Mouse (Mus musculus) hindbrain, embryonic 13.5 days (tissue): ENCODE measurements around the gene Itpr2. TPM values are rescaled to one million over a fixed set of nuclear protein-coding genes. Genes with fewer than 3 reads are reported as not detected.

Experiments used
- ATAC-seq: fragments of 200-750 bp; cut with Nextera tagmentation; 2 replicates; pipeline ENCODE4 v1.8.0; 2017; ENCODE audit warnings: moderate TSS enrichment; ENCODE audit not compliant: low FRiP score
- H3K27ac ChIP-seq: fragments of 300-500 bp; sonication (generic); 2 replicates; pipeline ENCODE4 v1.5.1; 2015; ENCODE audit warnings: inconsistent platforms, mild to moderate bottlenecking, moderate library complexity
- H3K27me3 ChIP-seq: fragments of 300-500 bp; sonication (generic); 2 replicates; pipeline ENCODE4 v1.6.1; 2015; ENCODE audit warnings: mild to moderate bottlenecking, inconsistent platforms
- H3K36me3 ChIP-seq: fragments of 300-500 bp; sonication (generic); 2 replicates; pipeline ENCODE4 v1.6.1; 2015; ENCODE audit warnings: mild to moderate bottlenecking, inconsistent platforms
- H3K4me1 ChIP-seq: fragments of 300-500 bp; sonication (generic); replicated peaks from 2 replicates; pipeline ENCODE4 v1.6.1; 2015; ENCODE audit warnings: inconsistent platforms
- H3K4me2 ChIP-seq: fragments of 300-500 bp; sonication (generic); 2 replicates; pipeline ENCODE4 v1.6.1; 2015; ENCODE audit warnings: inconsistent platforms, mild to moderate bottlenecking, moderate library complexity
- H3K4me3 ChIP-seq: fragments of 300-500 bp; sonication (generic); 2 replicates; pipeline ENCODE4 v1.5.1; 2015; ENCODE audit warnings: mild to moderate bottlenecking, inconsistent platforms
- H3K9ac ChIP-seq: fragments of 300-500 bp; sonication (generic); 2 replicates; pipeline ENCODE4 v1.6.1; 2015; ENCODE audit warnings: mild to moderate bottlenecking, inconsistent platforms
- H3K9me3 ChIP-seq: fragments of 300-500 bp; sonication (generic); 2 replicates; pipeline ENCODE4 v1.6.1; 2016; ENCODE audit warnings: inconsistent platforms
- WGBS: fragments of 180-500 bp; shearing (Covaris S2); methylation state at CpG from one replicate; pipeline ENCODE4 v1.1.7; 2015; 5-methylcytosine and 5-hydroxymethylcytosine counted together
- polyA plus RNA-seq: library from polyadenylated mRNA; unstranded; fragments of >200 nt; fragmentation: Nextera tagmentation; extraction: Ambion mirVana; gene quantifications from 2 replicates; pipeline ENCODE4 v1.2.1, GENCODE M21; 2015

Itpr2 gene
- polyA plus RNA-seq, 1 experiment from 2014 or later, result 5.5 TPM

DNA sequence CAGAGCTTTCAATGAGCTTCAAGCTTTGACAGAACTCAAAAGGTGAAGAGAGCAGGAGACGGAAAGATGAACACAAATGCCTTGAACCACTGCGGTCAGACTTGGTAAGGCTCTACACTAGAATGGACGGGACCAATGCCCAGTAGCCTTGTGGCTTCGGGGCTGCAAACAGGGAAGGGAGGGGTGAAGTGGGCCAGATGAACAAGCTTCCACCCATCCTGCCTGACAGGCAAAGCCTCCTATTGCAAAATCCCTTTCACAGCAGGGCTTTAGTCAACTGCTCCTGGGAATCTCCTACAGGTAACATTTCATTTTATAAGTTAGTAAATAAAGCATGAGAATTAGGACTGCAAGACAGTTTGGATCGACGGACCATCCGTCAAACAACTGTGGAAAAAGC, 70.2 kb downstream of the Itpr2 start:
- whole genome bisulfite sequencing, result 90% methylated on average over 7 of the region's 7 CpGs
- Histone ChIP-seq H3K27ac (no peak overlapping the region), H3K9ac (no peak overlapping the region), H3K4me1 (no peaks in the 10 kb centered on the region), H3K9me3 (no peaks in the 10 kb centered on the region), H3K4me3 (no peak overlapping the region), H3K36me3 (no peaks in the 10 kb centered on the region), H3K27me3 (no peaks in the 10 kb centered on the region), H3K4me2 (no peak overlapping the region)
- ATAC-seq, result no peak

DNA sequence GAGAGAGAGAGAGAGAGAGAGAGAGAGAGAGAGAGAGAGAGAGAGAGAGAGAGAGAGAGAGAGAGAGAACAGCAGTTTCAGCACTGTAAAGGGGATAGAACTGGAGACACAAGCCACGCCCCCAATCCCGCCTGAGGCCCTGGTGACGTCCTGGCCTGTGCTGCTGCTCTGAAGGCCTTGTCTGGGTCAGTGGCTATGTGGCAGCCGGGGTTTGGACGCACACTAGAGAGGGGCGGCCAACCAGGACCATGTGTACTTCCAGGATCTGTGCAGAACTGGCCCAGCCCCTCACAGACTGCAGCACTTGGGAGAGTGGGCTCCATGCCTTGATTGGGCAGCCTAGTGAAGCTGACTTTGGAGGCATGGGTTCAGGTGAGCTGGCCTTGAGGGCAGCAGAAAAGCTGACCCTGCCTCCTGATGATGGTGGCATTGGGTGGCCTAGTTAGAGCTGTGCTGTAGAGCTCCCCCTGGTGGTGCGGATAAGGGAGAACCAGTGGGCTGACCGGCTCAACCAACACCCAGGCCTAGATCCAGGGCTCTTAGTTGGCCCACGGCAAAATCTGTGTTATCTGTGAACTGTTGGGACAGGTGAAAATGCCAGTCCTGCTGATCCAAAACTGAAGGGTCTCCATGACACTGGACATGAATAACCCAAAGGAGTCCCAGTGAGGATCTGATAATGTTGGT, 72.2 kb downstream of the Itpr2 start:
- H3K4me1 ChIP-seq, result no peaks in the 10 kb centered on the region
- H3K4me3 ChIP-seq, result no peak overlapping the region
- H3K9me3 ChIP-seq, result no peaks in the 10 kb centered on the region
- H3K27me3 ChIP-seq, result no peaks in the 10 kb centered on the region
- no peak overlapping the region for H3K4me2 ChIP-seq
- no peak overlapping the region for H3K9ac ChIP-seq
- ATAC-seq, result no peak
- H3K36me3 ChIP-seq, result no peaks in the 10 kb centered on the region
- WGBS, result 62% methylated on average over 9 of the region's 9 CpGs
- no peak overlapping the region for H3K27ac ChIP-seq

DNA sequence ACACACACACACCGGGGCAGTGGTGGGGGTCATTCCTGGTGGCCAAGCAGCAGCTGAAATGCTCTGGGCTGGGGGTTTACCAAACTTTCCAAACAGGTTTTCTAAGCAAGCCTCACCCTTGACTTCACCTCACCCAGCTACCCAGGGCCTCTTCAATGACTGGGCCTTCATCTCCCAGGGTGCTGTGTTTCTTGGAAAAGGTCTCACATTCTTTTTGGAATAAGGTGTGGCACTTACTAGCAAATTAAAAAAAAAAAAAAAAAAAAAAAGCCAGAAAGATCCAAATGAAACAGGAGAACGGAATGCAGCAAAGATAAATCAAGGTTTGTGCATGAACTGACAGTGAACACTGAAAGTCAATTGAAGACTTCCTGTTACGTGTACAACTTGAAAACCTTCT, 77.2 kb downstream of the Itpr2 start:
- Histone ChIP-seq H3K9ac (no peak overlapping the region), H3K27me3 (no peaks in the 10 kb centered on the region), H3K4me3 (no peak overlapping the region), H3K4me2 (no peak overlapping the region), H3K9me3 (no peaks in the 10 kb centered on the region), H3K27ac (no peak overlapping the region), H3K4me1 (0 out of 2 replicates have a peak, but pooled peaks cover 4% of the 10 kb centered on the region), H3K36me3 (no peaks in the 10 kb centered on the region)
- 89% methylated on average over 3 of the region's 3 CpGs for WGBS
- ATAC-seq, result no peak

DNA sequence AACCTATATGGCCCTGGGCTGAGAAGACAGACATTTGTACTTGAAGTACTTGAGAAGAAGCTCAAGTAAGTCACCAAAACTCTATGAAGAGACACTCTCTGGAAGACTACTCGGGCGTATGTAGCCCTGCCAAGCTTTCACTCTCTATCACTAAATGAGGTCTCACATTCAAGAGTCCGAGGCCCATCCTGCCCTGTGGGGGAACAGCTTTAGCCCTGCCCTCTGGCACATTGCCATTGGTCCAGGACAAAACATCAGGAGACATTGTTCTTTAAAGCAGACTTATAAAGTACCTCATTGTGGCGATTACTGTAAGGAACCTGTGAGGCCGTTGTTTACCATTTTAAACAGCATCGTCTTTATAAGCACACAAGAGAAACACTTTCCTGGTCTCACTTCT, 77.7 kb downstream of the Itpr2 start:
- WGBS, result 85% methylated on average over 6 of the region's 6 CpGs
- Histone ChIP-seq H3K4me1 (0 out of 2 replicates have a peak, but pooled peaks cover 4% of the 10 kb centered on the region), H3K27me3 (no peaks in the 10 kb centered on the region), H3K9ac (no peak overlapping the region), H3K4me2 (no peak overlapping the region), H3K4me3 (no peak overlapping the region), H3K36me3 (no peaks in the 10 kb centered on the region), H3K9me3 (no peaks in the 10 kb centered on the region), H3K27ac (no peak overlapping the region)
- ATAC-seq, result no peak

DNA sequence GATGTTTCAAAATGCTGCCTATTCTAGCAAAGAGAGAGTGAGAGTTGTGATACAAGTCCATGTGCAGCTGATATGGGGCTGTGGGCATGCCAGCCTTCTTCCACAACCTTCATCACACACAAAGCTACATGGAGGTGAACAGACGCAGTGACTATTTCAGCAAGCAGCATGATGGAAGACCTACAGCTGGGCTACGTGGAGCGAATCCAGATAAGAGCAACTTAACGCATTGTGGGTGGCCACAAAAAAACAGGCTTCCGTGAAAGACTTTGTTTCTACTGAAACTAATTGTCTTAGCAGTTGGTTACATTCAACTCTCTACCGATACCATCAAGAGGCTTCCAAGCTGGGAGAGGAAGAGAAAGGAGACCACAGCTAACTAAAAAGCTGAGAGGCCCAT, 81.3 kb downstream of the Itpr2 start:
- Histone ChIP-seq H3K27ac (no peak overlapping the region), H3K4me1 (0 out of 2 replicates have a peak, but pooled peaks cover 4% of the 10 kb centered on the region), H3K4me2 (no peak overlapping the region), H3K9ac (no peak overlapping the region), H3K9me3 (no peaks in the 10 kb centered on the region), H3K36me3 (no peaks in the 10 kb centered on the region), H3K27me3 (no peaks in the 10 kb centered on the region), H3K4me3 (no peak overlapping the region)
- WGBS, result 49% methylated on average over 6 of the region's 6 CpGs
- ATAC-seq, result no peak

DNA sequence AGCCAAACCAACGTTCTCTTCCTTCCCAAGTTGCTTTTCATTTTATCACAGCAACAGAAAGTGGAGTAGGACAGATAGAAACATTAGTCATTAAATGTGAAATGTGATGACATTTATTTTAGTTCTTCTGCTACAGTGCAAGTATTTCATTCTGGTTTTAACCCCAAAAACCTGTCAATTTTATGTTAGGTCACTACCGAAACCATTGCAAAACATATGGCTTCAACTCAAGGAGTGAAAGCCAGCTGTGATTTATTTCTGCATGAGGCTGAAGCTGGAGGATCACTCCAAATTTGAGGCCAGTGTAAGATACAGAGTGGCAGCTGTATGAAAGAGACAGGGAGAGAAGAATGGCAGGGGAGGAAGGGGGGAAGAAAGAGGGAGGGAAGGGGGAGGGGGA, 85.6 kb downstream of the Itpr2 start:
- no peak overlapping the region for H3K27ac ChIP-seq
- H3K4me3 ChIP-seq, result no peak overlapping the region
- ATAC-seq, result no peak
- 88% methylated on average over 2 of the region's 2 CpGs for WGBS
- no peaks in the 10 kb centered on the region for H3K36me3 ChIP-seq
- H3K4me2 ChIP-seq, result no peak overlapping the region
- no peaks in the 10 kb centered on the region for H3K9me3 ChIP-seq
- no peak overlapping the region for H3K9ac ChIP-seq
- H3K4me1 ChIP-seq, result peaks cover 4% of the 10 kb centered on the region; the same call in 1 of the 2 replicates
- H3K27me3 ChIP-seq, result no peaks in the 10 kb centered on the region

DNA sequence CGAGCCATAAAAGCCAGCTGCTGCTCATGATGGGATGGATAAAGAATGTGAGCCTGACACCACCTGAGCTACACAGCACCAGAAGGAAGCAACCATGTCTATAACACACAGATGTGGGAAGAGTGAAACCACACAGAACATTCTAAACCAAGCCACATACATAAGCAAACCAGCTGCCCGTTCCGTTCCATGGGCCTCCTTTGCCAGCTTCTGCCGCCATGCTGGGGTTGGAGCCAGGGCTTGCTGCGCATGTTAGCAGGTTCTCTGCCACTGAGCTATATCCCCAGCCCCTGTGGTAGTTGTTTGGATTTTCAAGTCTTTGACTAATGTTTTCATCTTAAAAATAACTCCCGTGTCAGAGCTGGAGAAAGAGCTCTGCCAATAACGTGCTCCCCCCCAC, 87.9 kb downstream of the Itpr2 start:
- Histone ChIP-seq H3K4me1 (peaks cover 3% of the 10 kb centered on the region; the same call in 1 of the 2 replicates), H3K36me3 (no peaks in the 10 kb centered on the region), H3K9ac (no peak overlapping the region), H3K27ac (no peak overlapping the region), H3K27me3 (no peaks in the 10 kb centered on the region), H3K9me3 (no peaks in the 10 kb centered on the region), H3K4me2 (no peak overlapping the region), H3K4me3 (no peak overlapping the region)
- no peak for ATAC-seq
- 86% methylated on average over 7 of the region's 7 CpGs for WGBS

DNA sequence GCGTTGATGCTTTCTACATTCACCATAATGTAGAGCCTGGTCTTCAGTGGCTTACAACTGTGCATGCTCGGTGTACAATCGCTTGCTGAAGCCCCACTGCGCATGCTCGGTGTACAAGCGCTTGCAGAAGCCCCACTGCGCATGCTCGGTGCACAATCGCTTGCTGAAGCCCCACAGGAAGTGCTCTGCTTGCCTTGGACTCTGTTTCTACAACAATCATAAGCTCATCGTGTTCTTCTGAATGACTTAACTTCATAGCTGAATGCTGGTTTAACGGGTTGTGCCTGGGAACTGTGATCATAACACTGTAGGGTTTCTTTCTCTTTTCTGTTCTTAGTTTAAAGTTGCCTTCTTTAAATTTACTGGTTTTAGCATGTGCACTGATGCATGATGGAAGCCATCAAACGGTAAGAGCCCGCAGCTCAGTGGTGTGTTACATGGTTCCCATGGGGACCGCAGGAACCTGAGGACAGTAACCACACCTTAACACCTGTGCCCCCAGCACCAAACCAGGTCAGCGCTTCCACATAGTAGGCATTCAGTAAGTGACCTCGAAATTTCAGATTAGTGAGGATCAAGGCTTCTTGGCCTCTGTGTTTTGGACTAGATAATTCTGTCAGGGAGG, 90.5 kb downstream of the Itpr2 start:
- Histone ChIP-seq H3K36me3 (no peaks in the 10 kb centered on the region), H3K4me1 (peaks cover 3% of the 10 kb centered on the region; the same call in 1 of the 2 replicates), H3K27me3 (no peaks in the 10 kb centered on the region), H3K9me3 (no peaks in the 10 kb centered on the region), H3K9ac (no peak overlapping the region), H3K27ac (no peak overlapping the region), H3K4me3 (no peak overlapping the region), H3K4me2 (no peak overlapping the region)
- ATAC-seq, result no peak
- WGBS, result 86% methylated on average over 16 of the region's 16 CpGs

DNA sequence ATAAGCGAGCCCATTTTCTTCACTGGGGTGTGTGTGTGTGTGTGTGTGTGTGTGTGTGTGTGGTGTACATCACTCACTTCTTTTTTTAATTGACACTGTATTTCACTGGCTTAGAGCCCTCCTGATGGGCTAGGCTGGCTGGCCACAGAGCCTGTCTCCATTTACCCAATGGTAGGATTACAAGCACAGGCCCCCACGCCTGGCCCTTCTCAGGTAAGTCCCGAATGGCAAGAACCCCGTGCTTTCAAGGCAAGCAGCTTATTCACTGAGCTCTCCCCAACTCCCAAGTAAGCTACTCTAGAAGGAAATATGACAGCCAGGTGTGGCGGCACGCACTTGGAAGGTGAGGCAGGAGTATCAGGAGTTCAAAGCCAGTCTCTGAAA, 91.6 kb downstream of the Itpr2 start:
- ATAC-seq, result peak; percentile 54
- Histone ChIP-seq H3K9ac (no peak overlapping the region), H3K36me3 (no peaks in the 10 kb centered on the region), H3K9me3 (no peaks in the 10 kb centered on the region), H3K4me2 (peak overlapping the region; percentile 25; the same call in 1 of the 2 replicates), H3K4me1 (peaks cover 3% of the 10 kb centered on the region; the same call in 1 of the 2 replicates), H3K4me3 (no peak overlapping the region), H3K27ac (no peak overlapping the region), H3K27me3 (no peaks in the 10 kb centered on the region)
- 76% methylated on average over 6 of the region's 6 CpGs for WGBS

DNA sequence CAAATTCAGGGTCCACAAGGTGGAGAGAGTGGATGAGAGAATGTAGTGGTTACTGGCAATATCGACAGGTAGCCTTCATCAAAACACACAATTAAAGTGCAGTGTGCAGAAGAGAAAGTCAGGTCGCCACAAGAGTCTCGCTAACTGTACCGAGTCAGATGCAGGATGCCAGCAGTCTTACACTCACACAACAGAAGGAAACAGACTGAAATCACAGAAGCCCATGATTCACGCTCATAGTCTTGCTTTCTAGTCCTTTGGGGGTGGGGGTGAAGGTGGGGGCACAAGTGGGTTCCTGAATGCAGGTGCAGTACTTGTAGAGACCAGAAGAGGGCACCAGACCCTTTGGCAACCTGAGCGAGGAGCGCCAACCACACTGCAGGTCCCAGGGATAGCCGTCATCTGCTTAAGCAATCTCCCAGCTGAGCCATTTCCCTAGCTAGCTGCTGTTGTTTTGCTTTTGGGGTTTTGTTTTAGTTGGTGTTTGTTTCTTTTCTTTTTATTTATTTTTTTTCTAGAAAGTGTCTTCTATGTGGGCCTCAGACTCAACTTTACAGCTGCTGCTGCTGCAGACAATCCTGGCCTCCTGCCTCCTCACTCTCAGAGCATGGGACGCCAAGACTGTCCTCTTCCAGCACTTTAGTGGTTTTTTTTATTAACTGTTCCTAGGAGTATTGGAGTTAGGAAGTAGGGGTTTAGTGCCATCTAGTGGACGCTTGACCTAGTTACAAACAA, 92.2 kb downstream of the Itpr2 start:
- Histone ChIP-seq H3K4me3 (no peak overlapping the region), H3K27ac (0 out of 2 replicates have a peak overlapping the region, but pooled peaks have one; percentile 3), H3K36me3 (no peaks in the 10 kb centered on the region), H3K4me1 (peaks cover 3% of the 10 kb centered on the region; the same call in 1 of the 2 replicates), H3K4me2 (peak overlapping the region; percentile 25), H3K27me3 (no peaks in the 10 kb centered on the region), H3K9me3 (no peaks in the 10 kb centered on the region), H3K9ac (no peak overlapping the region)
- 20% methylated on average over 10 of the region's 10 CpGs for WGBS
- peak; percentile 83 for ATAC-seq

DNA sequence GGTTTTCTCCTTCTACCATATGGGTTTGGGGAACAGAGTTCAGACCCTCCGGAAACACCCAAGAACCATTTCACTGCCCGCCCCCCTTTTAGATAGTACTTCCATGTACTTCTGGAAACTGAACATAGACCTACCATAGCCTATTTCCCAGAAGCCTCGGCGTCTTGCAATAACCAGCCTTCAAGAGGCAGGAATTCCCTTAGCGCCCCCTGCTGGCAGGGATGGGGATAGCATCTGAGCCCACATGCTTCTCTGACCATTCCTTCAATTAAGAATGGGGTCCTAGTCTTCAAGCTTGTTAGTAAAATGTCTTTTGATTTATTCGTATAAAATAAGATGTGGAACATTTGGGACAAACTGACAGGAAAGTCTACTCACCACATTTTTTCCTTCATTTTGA, 96.6 kb downstream of the Itpr2 start:
- H3K4me3 ChIP-seq, result no peak overlapping the region
- 50% methylated on average over 6 of the region's 6 CpGs for WGBS
- H3K27ac ChIP-seq, result no peak overlapping the region
- no peak overlapping the region for H3K4me2 ChIP-seq
- no peak for ATAC-seq
- peaks cover 21% of the 10 kb centered on the region for H3K4me1 ChIP-seq
- no peaks in the 10 kb centered on the region for H3K9me3 ChIP-seq
- H3K36me3 ChIP-seq, result no peaks in the 10 kb centered on the region
- no peak overlapping the region for H3K9ac ChIP-seq
- 0 out of 2 replicates have a peak, but pooled peaks cover 3% of the 10 kb centered on the region for H3K27me3 ChIP-seq

DNA sequence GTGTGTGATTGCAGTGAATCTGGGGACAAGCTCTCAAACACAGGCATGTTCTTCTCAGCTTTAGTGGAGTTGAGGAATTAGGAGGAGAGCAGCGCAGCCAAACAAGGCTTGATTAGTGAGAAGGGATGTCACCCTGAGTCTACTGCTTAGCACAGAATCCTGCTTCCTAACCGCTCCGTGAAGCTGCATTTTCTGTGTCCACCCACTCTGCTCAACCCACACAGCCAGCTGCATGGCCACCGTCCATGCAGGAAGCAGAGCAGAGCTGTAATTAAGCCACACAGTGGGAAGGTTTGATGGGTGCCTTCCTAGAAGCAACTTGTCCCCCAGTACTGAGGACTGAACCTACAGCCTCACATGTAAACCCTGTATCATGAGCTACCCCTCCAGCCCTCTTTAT, 97.1 kb downstream of the Itpr2 start:
- no peak overlapping the region; the same call in 1 of the 2 replicates for H3K27ac ChIP-seq
- peaks cover 21% of the 10 kb centered on the region for H3K4me1 ChIP-seq
- H3K4me3 ChIP-seq, result no peak overlapping the region
- H3K36me3 ChIP-seq, result no peaks in the 10 kb centered on the region
- no peak overlapping the region for H3K4me2 ChIP-seq
- ATAC-seq, result no peak
- H3K9ac ChIP-seq, result no peak overlapping the region
- 0 out of 2 replicates have a peak, but pooled peaks cover 3% of the 10 kb centered on the region for H3K27me3 ChIP-seq
- WGBS, result 85% methylated on average over 4 of the region's 4 CpGs
- H3K9me3 ChIP-seq, result no peaks in the 10 kb centered on the region
